Mouse (Mus musculus): ENCODE results near the gene Galnt17.

Gene Galnt17

GRCm38 (mm10) chr5:131117391-131118040 lies 190.8 kb downstream of the Galnt17 start:
- no peak for DNase-seq

GRCm38 (mm10) chr5:131113850-131114470 lies 194.3 kb downstream of the Galnt17 start:
- DNase-seq, result no peak

GRCm38 (mm10) chr5:131107188-131107587 lies 201.1 kb downstream of the Galnt17 start:
- no peak for DNase-seq

DNA sequence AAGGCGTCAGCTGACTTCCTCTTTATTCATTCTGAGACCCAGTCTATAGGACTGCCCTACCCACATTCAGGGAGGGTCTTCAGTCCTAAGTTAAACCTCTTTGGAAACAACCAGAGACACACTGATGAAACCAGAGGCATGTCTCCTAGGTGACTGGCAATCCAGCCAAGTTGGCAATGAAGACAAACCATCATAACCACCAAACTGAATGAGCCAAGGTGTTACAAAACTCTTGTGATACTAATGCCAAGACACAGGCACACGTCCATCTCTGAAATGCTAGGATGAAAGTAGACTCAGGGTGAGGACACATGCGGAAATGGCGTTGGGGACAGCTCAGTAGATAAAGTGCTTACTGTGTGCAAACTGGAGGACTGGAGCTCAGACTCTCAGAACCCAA lies 211.5 kb downstream of the Galnt17 start:
- DNase-seq, result no peak

DNA sequence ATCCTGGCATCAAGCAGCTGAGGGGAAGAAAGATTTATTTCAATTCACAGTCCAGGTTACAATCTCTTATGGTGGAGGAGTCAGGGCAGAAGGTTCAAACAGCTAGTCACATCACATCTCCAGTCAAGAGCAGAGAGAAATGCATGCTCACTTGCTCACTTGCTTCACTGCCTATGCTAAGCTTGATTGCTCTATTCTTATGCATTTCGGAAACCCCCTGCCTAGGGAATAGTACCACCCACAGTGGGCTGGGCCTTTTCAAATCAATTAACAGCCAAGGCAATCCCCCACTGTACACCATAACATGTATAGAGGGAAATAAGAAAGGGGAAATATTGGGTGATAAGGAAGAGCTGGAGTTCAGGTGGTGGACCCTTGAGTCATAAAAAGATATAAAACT lies 212.7 kb downstream of the Galnt17 start:
- DNase-seq, result no peak

DNA sequence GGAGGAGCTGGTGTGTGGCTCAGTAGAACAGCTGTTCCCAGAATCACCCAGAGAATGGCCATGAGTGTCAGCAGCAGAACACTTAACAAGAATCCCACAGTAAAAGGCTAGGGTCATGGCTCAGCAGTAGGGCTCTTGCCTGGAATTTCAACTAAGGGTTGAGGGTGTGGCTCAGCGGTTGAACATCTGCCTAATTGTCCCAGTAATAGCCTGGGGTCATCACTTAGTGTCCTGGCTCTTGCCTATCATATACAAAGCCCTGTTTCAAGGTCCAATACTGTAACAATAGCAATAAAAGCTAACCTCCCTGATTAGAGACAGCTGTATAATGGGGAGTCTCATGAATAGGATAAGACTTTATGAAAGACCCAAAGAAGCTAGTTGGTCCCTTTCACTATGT lies 213.5 kb downstream of the Galnt17 start:
- DNase-seq, result no peak

GRCm38 (mm10) chr5:131094138-131094537 lies 214.2 kb downstream of the Galnt17 start:
- no peak for DNase-seq

- DNase-seq, result no peak
Measured at GRCm38 (mm10) chr5:131089876-131090275, 218.4 kb downstream of the Galnt17 start.

DNA sequence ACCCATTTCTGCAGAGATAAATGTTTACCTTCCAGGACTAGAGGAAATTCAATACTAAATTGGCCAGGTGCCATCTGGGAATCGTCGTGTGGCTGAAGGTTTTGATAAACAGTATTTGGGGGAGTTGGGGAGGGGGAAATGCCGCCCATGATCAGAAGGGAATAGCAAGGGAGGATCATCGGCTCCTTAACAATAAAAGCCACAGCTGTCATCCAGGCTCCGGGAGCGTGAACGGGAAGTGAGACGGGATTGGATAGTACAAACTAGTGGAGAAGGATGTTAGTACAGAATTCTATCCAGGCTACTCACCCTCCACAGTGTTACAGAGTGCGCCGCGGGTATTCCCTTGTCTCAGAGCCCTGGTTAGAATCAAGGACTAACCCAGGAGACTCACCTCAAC lies 219.4 kb downstream of the Galnt17 start:
- DNase-seq, result no peak

GRCm38 (mm10) chr5:131083072-131083657 lies 225.1 kb downstream of the Galnt17 start:
- DNase-seq, result no peak

GRCm38 (mm10) chr5:131077682-131078081 lies 230.6 kb downstream of the Galnt17 start:
- DNase-seq, result no peak

DNA sequence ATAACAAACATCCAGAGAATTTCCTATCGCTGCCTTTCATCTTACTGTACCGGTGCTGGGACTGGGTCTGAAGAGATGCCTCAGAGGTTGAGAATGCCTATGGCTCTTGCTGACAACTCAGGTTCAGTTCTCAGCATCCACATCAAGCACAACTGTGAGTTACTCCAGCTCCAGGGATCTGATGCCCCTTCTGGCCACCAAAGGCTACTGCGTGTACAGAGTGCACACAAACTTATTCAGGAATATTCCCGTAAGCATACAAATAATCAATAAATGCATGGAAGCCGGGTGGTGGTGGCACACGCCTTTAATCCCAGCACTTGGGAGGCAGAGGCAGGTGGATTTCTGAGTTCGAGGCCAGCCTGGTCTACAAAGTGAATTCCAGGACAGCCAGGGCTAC lies 232.5 kb downstream of the Galnt17 start:
- no peak for DNase-seq

GRCm38 (mm10) chr5:131074295-131074694 lies 234.0 kb downstream of the Galnt17 start:
- no peak for DNase-seq

DNA sequence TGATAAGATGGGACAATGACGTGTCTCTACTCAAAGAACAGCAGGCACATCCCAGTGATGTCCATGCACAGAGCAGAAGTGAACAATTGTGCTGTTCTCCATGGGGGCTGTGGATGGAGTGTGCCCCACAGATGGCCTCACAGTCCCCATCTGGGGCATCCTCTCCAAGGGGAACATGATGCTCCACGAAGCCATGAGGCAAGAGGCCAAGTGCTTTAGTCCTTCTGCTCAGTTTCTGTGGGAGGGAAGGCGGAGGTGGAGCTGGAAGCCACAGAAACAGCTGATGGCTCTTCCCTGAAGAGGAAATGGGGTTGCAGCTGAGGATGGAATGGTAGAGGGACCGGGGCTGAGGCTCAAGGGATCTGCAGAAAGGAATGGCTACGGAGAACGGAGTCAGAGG lies 243.1 kb downstream of the Galnt17 start:
- no peak for DNase-seq

DNA sequence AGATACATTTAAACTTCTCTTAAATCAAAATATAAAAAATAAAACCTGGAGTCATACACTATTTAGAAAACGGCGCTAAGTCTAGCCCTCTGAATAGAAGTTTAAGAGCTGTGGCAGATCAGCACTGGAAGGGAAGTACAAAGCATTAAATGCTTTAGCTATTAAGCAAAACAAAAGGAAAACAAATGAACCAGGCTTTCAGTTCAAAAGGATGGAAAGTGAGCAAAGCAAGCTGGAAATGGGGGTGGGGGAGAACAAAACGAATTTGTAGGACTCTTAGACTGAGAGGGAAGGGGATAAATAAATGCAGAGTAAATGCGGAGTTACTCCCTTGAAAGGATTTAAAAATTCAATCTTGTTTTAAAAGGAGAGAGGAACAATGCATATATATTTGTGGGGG lies 259.8 kb downstream of the Galnt17 start:
- DNase-seq, result no peak

DNA sequence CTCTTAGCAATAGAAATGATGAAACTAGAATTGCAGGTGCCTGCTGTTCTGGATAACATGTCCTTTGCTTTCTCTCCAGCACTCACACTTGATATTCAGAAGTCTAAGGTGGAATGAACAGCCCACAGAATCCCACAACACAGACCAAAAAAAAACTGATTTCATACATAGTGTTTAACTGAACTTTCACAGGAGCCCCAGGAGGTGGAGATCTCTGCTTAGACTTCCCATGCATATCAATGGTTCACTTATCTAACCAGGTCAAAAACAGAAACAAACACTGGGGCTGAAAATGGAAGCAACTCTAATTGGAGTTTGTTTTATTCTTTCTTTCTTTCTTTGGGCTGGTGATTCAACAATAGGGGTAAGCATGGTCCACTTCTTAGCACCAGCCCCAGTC lies 265.2 kb downstream of the Galnt17 start:
- DNase-seq, result no peak

DNA sequence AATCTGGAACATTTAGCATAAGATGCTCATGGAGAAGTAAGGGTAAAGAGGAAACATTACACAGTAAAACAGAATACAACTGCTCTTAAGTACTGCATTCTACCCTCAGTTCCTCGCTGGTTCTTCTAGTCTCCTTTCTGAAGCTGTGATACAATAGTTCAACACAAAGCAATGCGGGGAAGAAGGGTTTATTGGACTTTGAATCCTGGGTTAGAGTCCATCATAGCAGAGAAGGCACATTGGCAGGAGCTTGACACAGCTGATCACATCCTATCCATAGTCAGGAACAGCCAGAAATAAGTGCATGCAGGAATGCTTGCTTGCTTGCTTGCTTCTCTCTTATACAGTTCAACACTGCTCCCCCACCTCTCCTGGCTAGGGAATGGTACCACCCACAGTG lies 267.9 kb downstream of the Galnt17 start:
- DNase-seq, result no peak

GRCm38 (mm10) chr5:131039611-131040313 lies 268.5 kb downstream of the Galnt17 start:
- DNase-seq, result no peak

DNA sequence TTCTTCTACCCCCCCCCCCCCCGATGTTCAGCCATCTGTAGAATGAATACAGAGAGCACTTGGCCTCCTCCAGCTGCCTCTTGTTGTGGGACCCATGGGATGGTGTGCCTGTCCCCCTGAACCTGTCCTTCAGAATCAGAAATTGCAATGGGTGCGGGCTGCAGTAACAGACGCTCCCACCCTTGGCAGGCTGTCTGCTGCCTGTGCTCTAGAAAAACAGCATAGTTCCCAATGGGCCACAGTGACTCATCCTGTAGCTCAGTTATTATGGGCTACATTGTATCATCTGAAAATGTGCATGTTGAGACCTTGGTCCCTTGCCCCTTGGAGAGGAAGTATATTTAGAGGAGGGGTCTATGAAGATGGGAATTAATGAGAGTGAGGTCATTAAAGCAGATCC lies 283.8 kb downstream of the Galnt17 start:
- DNase-seq, result no peak

DNA sequence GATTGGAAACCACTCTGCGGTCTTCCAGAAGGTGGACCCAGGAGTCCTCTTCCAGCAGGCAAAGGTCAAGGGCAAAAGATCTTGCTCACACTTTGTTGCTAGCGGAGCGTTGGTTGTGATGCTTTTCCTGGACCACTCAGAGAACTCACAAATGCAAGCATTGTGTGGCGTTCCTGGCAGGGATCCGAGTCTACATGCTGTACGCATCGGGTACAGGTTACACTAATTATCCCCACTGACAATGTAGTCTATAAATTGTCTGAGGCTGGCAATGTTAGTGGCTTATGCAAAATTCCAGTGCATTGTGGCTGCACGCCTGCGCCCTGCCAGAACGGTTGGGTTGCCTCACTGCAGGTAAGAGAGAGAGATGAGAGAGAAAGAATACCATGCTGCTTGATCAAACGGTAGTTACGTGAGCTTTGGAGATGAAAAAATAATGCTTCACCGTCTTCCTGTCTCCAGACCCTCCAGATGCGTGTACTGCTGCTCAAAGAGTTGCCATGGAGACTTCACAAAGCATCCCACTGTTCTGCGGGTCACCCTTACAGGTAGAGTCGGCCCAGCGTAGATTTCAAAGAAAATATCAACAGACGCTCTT lies 285.8 kb downstream of the Galnt17 start:
- DNase-seq, result no peak

- no peak for DNase-seq
Measured at GRCm38 (mm10) chr5:131020936-131021335, 287.4 kb downstream of the Galnt17 start.

- DNase-seq, result no peak
Measured at GRCm38 (mm10) chr5:131019346-131019965, 288.8 kb downstream of the Galnt17 start.

DNA sequence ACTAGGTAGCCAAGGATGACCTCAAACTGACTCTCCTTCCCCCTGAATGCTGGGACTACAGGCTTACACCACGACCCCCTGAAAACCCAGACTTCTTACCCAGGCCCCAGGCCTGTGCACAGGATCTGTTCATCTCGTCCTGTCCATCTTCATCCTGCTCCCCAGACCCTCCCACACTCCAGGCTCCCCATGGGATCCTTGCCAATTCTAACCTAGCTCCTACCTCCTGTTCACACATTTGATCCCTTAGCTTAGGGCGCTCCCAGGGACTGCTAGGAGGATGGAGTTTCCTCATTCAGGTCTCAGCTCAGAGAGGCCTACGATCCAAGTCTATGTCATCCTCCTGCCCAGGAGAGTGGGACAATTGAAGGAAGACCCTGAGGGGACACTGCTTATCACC lies 292.2 kb downstream of the Galnt17 start:
- DNase-seq, result no peak
